Mouse (Mus musculus) heart, adult 8-10 months (tissue): ENCODE measurements around the gene Stk10. TPM values are rescaled to one million over a fixed set of nuclear protein-coding genes. Genes with fewer than 3 reads are reported as not detected.
"Not testable (repeated sequence)": the region's sequence is repeated elsewhere in the genome, so short reads cannot be mapped to it uniquely, and the experiment has no call there.

Source experiments
- DNase-seq: peaks from one replicate; pipeline ENCODE4 v3.0.0; 2022; ENCODE audit warnings: low spot score
- total RNA-seq, 4 experiments: library from RNA; stranded (reverse); gene quantifications; 2 replicates each; pipeline ENCODE4 v1.2.4; 2022

The Stk10 gene
- 1 to 10 TPM; 6.6 to 9.2 (median 8.7) TPM for total RNA-seq

GRCm38 (mm10) chr11:32532765-32533481, at the start of gene Stk10:
Stk10 (plus strand) TSS chr11:32533305.
- DNase-seq, result peak; percentile 86

GRCm38 (mm10) chr11:32485290-32485689, 47.8 kb upstream of the Stk10 start:
- no peak for DNase-seq

GRCm38 (mm10) chr11:32486621-32487020, 46.5 kb upstream of the Stk10 start:
- DNase-seq, result no peak

- DNase-seq, result no peak
Observed at GRCm38 (mm10) chr11:32487501-32487900, 45.6 kb upstream of the Stk10 start.

GRCm38 (mm10) chr11:32488344-32488743, 44.8 kb upstream of the Stk10 start:
- peak; percentile 41 for DNase-seq

GRCm38 (mm10) chr11:32488808-32489670, 44.1 kb upstream of the Stk10 start:
- DNase-seq, result no peak

- no peak for DNase-seq
Observed at GRCm38 (mm10) chr11:32491079-32491478, 42.0 kb upstream of the Stk10 start.

GRCm38 (mm10) chr11:32493312-32493711, 39.8 kb upstream of the Stk10 start:
- DNase-seq, result peak; percentile 24

GRCm38 (mm10) chr11:32495283-32495682, 37.8 kb upstream of the Stk10 start:
- DNase-seq, result no peak

GRCm38 (mm10) chr11:32498757-32499535, 34.2 kb upstream of the Stk10 start:
- no peak for DNase-seq

- DNase-seq, result no peak
Observed at GRCm38 (mm10) chr11:32499931-32500330, 33.2 kb upstream of the Stk10 start.

GRCm38 (mm10) chr11:32503711-32504110, 29.4 kb upstream of the Stk10 start:
- DNase-seq, result no peak

GRCm38 (mm10) chr11:32505091-32505739, 27.9 kb upstream of the Stk10 start:
- DNase-seq, result peak; percentile 6

- no peak for DNase-seq
Observed at GRCm38 (mm10) chr11:32510930-32511329, 22.2 kb upstream of the Stk10 start.

- DNase-seq, result not testable (repeated sequence)
Observed at GRCm38 (mm10) chr11:32514853-32515252, 18.3 kb upstream of the Stk10 start.

GRCm38 (mm10) chr11:32516091-32516490, 17.0 kb upstream of the Stk10 start:
- DNase-seq, result no peak

- no peak for DNase-seq
Observed at GRCm38 (mm10) chr11:32516916-32517712, 16.0 kb upstream of the Stk10 start.

- DNase-seq, result no peak
Observed at GRCm38 (mm10) chr11:32518770-32519169, 14.3 kb upstream of the Stk10 start.

GRCm38 (mm10) chr11:32519354-32519753, 13.8 kb upstream of the Stk10 start:
- no peak for DNase-seq

GRCm38 (mm10) chr11:32521246-32521645, 11.9 kb upstream of the Stk10 start:
- no peak for DNase-seq
